Mouse (Mus musculus) liver, embryonic 13.5 days (tissue): Measurements from ENCODE around the gene Cpt1b. TPM values are rescaled to one million over a fixed set of nuclear protein-coding genes. Genes with fewer than 3 reads are reported as not detected.
A peak's percentile ranks its signal among the peaks of the same experiment; 100 is the strongest.

Experiments
- ATAC-seq: fragments of 200-750 bp; cut with Nextera tagmentation; 2 replicates; pipeline ENCODE4 v1.8.0; 2017; ENCODE audit warnings: low read depth, mild to moderate bottlenecking, moderate number of reproducible peaks, moderate library complexity
- DNase-seq: peaks from one replicate; pipeline ENCODE4 v3.0.0; 2022
- H3K27ac ChIP-seq: fragments of 300-500 bp; sonication (generic); 2 replicates; pipeline ENCODE4 v1.5.1; 2015; ENCODE audit warnings: moderate library complexity, mild to moderate bottlenecking, inconsistent platforms
- H3K27me3 ChIP-seq: fragments of 300-500 bp; sonication (generic); 2 replicates; pipeline ENCODE4 v1.6.1; 2015; ENCODE audit warnings: mild to moderate bottlenecking, inconsistent platforms
- H3K36me3 ChIP-seq: fragments of 300-500 bp; sonication (generic); 2 replicates; pipeline ENCODE4 v1.6.1; 2015; ENCODE audit warnings: mild to moderate bottlenecking, inconsistent platforms
- H3K4me1 ChIP-seq: fragments of 300-500 bp; sonication (generic); replicated peaks from 2 replicates; pipeline ENCODE4 v1.6.1; 2015; ENCODE audit warnings: inconsistent platforms
- H3K4me2 ChIP-seq: fragments of 300-500 bp; sonication (generic); 2 replicates; pipeline ENCODE4 v1.6.1; 2015; ENCODE audit warnings: inconsistent platforms, mild to moderate bottlenecking, moderate library complexity
- H3K4me3 ChIP-seq: fragments of 300-500 bp; sonication (generic); replicated peaks from 2 replicates; pipeline ENCODE4 v1.5.1; 2015; ENCODE audit warnings: mild to moderate bottlenecking, inconsistent platforms
- H3K9ac ChIP-seq: fragments of 300-500 bp; sonication (generic); 2 replicates; pipeline ENCODE4 v1.6.1; 2015; ENCODE audit warnings: mild to moderate bottlenecking, inconsistent platforms
- H3K9me3 ChIP-seq: fragments of 300-500 bp; sonication (generic); replicated peaks from 2 replicates; pipeline ENCODE4 v1.6.1; 2016; ENCODE audit warnings: inconsistent platforms
- WGBS: fragments of 180-500 bp; shearing (Covaris S2); methylation state at CpG from one replicate; pipeline ENCODE4 v1.1.7; 2015; ENCODE audit not compliant: insufficient replicate concordance; 5-methylcytosine and 5-hydroxymethylcytosine counted together
- polyA plus RNA-seq: library from polyadenylated mRNA; unstranded; fragments of >200 nt; fragmentation: Nextera tagmentation; extraction: Ambion mirVana; gene quantifications from 2 replicates; pipeline ENCODE4 v1.2.1, GENCODE M21; 2015

Gene Cpt1b
- polyA plus RNA-seq, 1 experiment from 2014 or later: 1.9 TPM

DNA sequence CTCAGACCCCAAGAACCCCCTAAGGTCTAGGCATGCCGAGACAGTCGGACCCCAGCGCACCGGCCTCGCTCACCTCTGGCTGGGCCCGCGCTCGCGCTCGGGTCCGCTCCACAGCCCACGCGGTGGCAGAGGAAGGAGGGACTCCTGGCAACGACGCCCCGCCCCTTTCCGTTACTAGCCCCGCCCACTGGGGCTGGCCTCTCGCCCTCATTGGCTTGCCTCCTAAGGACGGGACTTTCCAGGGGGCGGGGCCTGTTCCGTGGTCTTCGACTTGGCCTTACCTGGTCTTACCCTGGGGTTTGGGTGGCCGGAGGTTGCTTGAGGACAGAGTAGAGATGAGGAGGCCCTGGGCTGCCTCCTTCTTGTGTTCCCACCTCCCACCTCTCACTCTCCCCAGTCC, 15.5 kb downstream of the Cpt1b start, which contains the start of gene Syce3:
Syce3 (minus strand) TSS at position 386 of the 400 bp plus-strand sequence.
- Histone ChIP-seq H3K27me3 (no peaks in the 10 kb centered on the region), H3K9ac (no peak within 1 kb of the TSS), H3K4me1 (no peaks in the 10 kb centered on the region), H3K9me3 (no peaks in the 10 kb centered on the region; the same call in 1 of the 2 replicates), H3K36me3 (no peaks in the 10 kb centered on the region), H3K4me2 (no peak within 1 kb of the TSS), H3K4me3 (no peak within 1 kb of the TSS), H3K27ac (no peak within 1 kb of the TSS)
- WGBS: 65% methylated on average over 19 of the region's 24 CpGs
- ATAC-seq (no peak), DNase-seq (no peak)

GRCm38 (mm10) chr15:89406691-89407090, 19.0 kb downstream of the Cpt1b start:
- no peak for DNase-seq
- Histone ChIP-seq H3K4me3 (no peak overlapping the region), H3K9me3 (no peaks in the 10 kb centered on the region; the same call in 1 of the 2 replicates), H3K27me3 (no peaks in the 10 kb centered on the region), H3K4me1 (no peaks in the 10 kb centered on the region), H3K27ac (no peak overlapping the region), H3K4me2 (no peak overlapping the region), H3K9ac (no peak overlapping the region), H3K36me3 (no peaks in the 10 kb centered on the region)
- no peak for ATAC-seq

GRCm38 (mm10) chr15:89404831-89405623, 20.6 kb downstream of the Cpt1b start:
- H3K4me2 ChIP-seq: no peak overlapping the region
- H3K36me3 ChIP-seq: no peaks in the 10 kb centered on the region
- H3K9ac ChIP-seq: no peak overlapping the region
- DNase-seq: no peak
- H3K4me3 ChIP-seq: no peak overlapping the region
- no peaks in the 10 kb centered on the region for H3K4me1 ChIP-seq
- no peak overlapping the region for H3K27ac ChIP-seq
- ATAC-seq: no peak
- 59% methylated on average over 10 of the region's 10 CpGs for WGBS
- no peaks in the 10 kb centered on the region; the same call in 1 of the 2 replicates for H3K9me3 ChIP-seq
- H3K27me3 ChIP-seq: no peaks in the 10 kb centered on the region

DNA sequence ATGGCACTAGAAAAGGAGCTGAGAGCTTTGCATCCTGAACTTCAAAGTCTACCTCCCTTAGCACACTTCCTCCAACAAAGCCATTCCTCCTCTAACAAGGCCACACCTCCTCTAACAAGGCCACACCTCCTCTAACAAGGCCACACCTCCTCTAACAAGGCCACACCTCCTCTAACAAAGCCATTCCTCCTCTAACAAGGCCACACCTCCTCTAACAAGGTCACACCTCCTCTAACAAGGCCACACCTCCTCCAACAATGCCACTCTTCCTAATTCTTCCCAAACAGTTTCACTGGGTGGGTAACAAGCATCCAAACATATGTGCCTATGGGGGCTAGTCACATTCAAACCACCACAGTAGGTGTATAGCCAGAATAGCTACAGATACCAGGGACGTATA, 23.2 kb downstream of the Cpt1b start:
- WGBS: 73% methylated on average over 1 of the region's 1 CpGs
- DNase-seq: no peak
- no peak for ATAC-seq
- H3K9ac ChIP-seq: no peak overlapping the region
- 0 out of 2 replicates have a peak, but pooled peaks cover 3% of the 10 kb centered on the region for H3K4me1 ChIP-seq
- H3K4me3 ChIP-seq: no peak overlapping the region
- H3K9me3 ChIP-seq: no peaks in the 10 kb centered on the region
- no peak overlapping the region for H3K4me2 ChIP-seq
- no peak overlapping the region for H3K27ac ChIP-seq
- H3K36me3 ChIP-seq: no peaks in the 10 kb centered on the region
- no peaks in the 10 kb centered on the region for H3K27me3 ChIP-seq

- ATAC-seq: no peak
Observed at GRCm38 (mm10) chr15:89399716-89400115, 25.9 kb downstream of the Cpt1b start.

GRCm38 (mm10) chr15:89398146-89398545, 27.5 kb downstream of the Cpt1b start:
- no peak overlapping the region for H3K4me2 ChIP-seq
- ATAC-seq (no peak), DNase-seq (no peak)
- WGBS: 66% methylated on average over 2 of the region's 2 CpGs
- 0 out of 2 replicates have a peak, but pooled peaks cover 3% of the 10 kb centered on the region for H3K4me1 ChIP-seq
- H3K4me3 ChIP-seq: no peak overlapping the region
- no peaks in the 10 kb centered on the region for H3K9me3 ChIP-seq
- H3K36me3 ChIP-seq: no peaks in the 10 kb centered on the region
- no peaks in the 10 kb centered on the region for H3K27me3 ChIP-seq
- H3K27ac ChIP-seq: no peak overlapping the region
- no peak overlapping the region for H3K9ac ChIP-seq

More at GRCm38 (mm10) chr15:89399716-89400115, 25.9 kb downstream of the Cpt1b start:
- no peak overlapping the region for H3K4me2 ChIP-seq
- H3K4me1 ChIP-seq: 0 out of 2 replicates have a peak, but pooled peaks cover 3% of the 10 kb centered on the region
- H3K4me3 ChIP-seq: no peak overlapping the region
- H3K9me3 ChIP-seq: no peaks in the 10 kb centered on the region
- H3K27me3 ChIP-seq: no peaks in the 10 kb centered on the region
- WGBS: 7% methylated on average over 1 of the region's 1 CpGs
- DNase-seq: no peak
- no peak overlapping the region for H3K27ac ChIP-seq
- H3K36me3 ChIP-seq: no peaks in the 10 kb centered on the region
- no peak overlapping the region for H3K9ac ChIP-seq

- H3K36me3 ChIP-seq: no peaks in the 10 kb centered on the region
- H3K4me2 ChIP-seq: no peak overlapping the region
- ATAC-seq (no peak), DNase-seq (no peak)
- no peak overlapping the region for H3K27ac ChIP-seq
- H3K4me3 ChIP-seq: no peak overlapping the region
- H3K27me3 ChIP-seq: no peaks in the 10 kb centered on the region
- no peak overlapping the region for H3K9ac ChIP-seq
- 0 out of 2 replicates have a peak, but pooled peaks cover 3% of the 10 kb centered on the region for H3K4me1 ChIP-seq
- H3K9me3 ChIP-seq: no peaks in the 10 kb centered on the region
- WGBS: 64% methylated on average over 4 of the region's 4 CpGs
Observed at GRCm38 (mm10) chr15:89396883-89397282, 28.8 kb downstream of the Cpt1b start.

GRCm38 (mm10) chr15:89390081-89390480, 35.6 kb downstream of the Cpt1b start:
- WGBS: 78% methylated on average over 10 of the region's 10 CpGs
- no peaks in the 10 kb centered on the region for H3K9me3 ChIP-seq
- no peaks in the 10 kb centered on the region for H3K4me1 ChIP-seq
- ATAC-seq (no peak), DNase-seq (no peak)
- no peak overlapping the region for H3K4me3 ChIP-seq
- H3K27ac ChIP-seq: no peak overlapping the region
- H3K36me3 ChIP-seq: no peaks in the 10 kb centered on the region
- H3K4me2 ChIP-seq: no peak overlapping the region
- no peak overlapping the region for H3K9ac ChIP-seq
- peaks cover 12% of the 10 kb centered on the region; the same call in 1 of the 2 replicates for H3K27me3 ChIP-seq

GRCm38 (mm10) chr15:89387127-89387526, 38.5 kb downstream of the Cpt1b start:
- no peak for ATAC-seq
- H3K9me3 ChIP-seq: no peaks in the 10 kb centered on the region
- DNase-seq: no peak
- WGBS: 37% methylated on average over 12 of the region's 12 CpGs
- peaks cover 14% of the 10 kb centered on the region for H3K27me3 ChIP-seq
- H3K36me3 ChIP-seq: no peaks in the 10 kb centered on the region
- no peaks in the 10 kb centered on the region for H3K4me1 ChIP-seq
- no peak overlapping the region for H3K27ac ChIP-seq
- no peak overlapping the region for H3K4me2 ChIP-seq
- no peak overlapping the region for H3K9ac ChIP-seq
- H3K4me3 ChIP-seq: no peak overlapping the region

GRCm38 (mm10) chr15:89384617-89385016, 41.0 kb downstream of the Cpt1b start, which contains the start of gene Klhdc7b:
TSS of gene Klhdc7b (plus strand) at chr15:89384917.
- no peak within 1 kb of the TSS for H3K27ac ChIP-seq
- ATAC-seq (no peak), DNase-seq (no peak)
- no peak within 1 kb of the TSS for H3K4me3 ChIP-seq
- no peak within 1 kb of the TSS for H3K4me2 ChIP-seq
- H3K27me3 ChIP-seq: peaks cover 16% of the 10 kb centered on the region
- H3K9me3 ChIP-seq: no peaks in the 10 kb centered on the region
- WGBS: 64% methylated on average over 7 of the region's 7 CpGs
- no peak within 1 kb of the TSS for H3K9ac ChIP-seq
- no peaks in the 10 kb centered on the region for H3K36me3 ChIP-seq
- H3K4me1 ChIP-seq: peaks cover 1% of the 10 kb centered on the region

DNA sequence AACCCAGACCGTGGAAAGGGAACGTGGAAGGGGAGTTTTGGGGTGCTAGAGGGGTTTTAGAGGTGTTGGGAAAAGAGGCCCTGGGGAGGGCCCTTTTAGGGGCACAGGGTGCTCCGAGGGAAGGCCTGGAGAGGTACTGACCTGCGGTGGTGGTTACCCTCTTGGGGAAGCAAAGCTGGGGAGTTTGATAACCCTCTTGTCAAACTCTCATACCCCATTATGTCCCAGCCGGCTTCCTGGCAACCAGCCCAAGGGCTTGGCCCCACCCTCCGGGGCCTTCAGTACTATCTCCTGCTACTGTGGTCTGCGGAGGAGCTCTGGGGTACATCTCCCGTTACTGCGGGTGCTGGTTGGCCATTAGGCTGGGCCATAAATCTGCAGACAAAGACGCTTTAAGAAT, 46.2 kb downstream of the Cpt1b start:
- Histone ChIP-seq H3K36me3 (no peaks in the 10 kb centered on the region), H3K27ac (no peak overlapping the region), H3K4me1 (peaks cover 31% of the 10 kb centered on the region), H3K4me3 (peak overlapping the region; percentile 50), H3K27me3 (peaks cover 43% of the 10 kb centered on the region), H3K4me2 (peak overlapping the region; percentile 69), H3K9ac (peak overlapping the region; percentile 47), H3K9me3 (no peaks in the 10 kb centered on the region)
- 5% methylated on average over 10 of the region's 10 CpGs for WGBS
- DNase-seq: no peak
- ATAC-seq: peak; percentile 61
